Mouse (Mus musculus) forebrain, embryonic 16.5 days (tissue): ENCODE measurements at regions not wholly inside any gene's neighbourhood (a gene's known extent, or its start where the extent isn't known, plus 50 kb on each side); places are given as distances from the start of the nearest gene placed in this dataset.

Source experiments
- ATAC-seq: fragments of 200-750 bp; cut with Nextera tagmentation; 2 replicates; pipeline ENCODE4 v1.8.0; 2017; ENCODE audit warnings: mild to moderate bottlenecking, moderate library complexity
- H3K27ac ChIP-seq: fragments of 300-500 bp; sonication (generic); 2 replicates; pipeline ENCODE4 v1.5.1; 2014; ENCODE audit warnings: low read length, control low read depth
- H3K27me3 ChIP-seq: fragments of 300-500 bp; sonication (generic); replicated peaks from 2 replicates; pipeline ENCODE4 v1.6.1; 2014; ENCODE audit warnings: low read length; ENCODE audit not compliant: control insufficient read depth, insufficient read depth
- H3K36me3 ChIP-seq: fragments of 300-500 bp; sonication (generic); 2 replicates; pipeline ENCODE4 v1.6.1; 2014; ENCODE audit not compliant: control insufficient read depth, insufficient read depth
- H3K4me1 ChIP-seq: fragments of 300-500 bp; sonication (generic); replicated peaks from 2 replicates; pipeline ENCODE4 v1.6.1; 2014; ENCODE audit warnings: low read length; ENCODE audit not compliant: control insufficient read depth, insufficient read depth
- H3K4me2 ChIP-seq: fragments of 300-500 bp; sonication (generic); 2 replicates; pipeline ENCODE4 v1.6.1; 2014; ENCODE audit warnings: mild to moderate bottlenecking, low read length, control low read depth
- H3K4me3 ChIP-seq: fragments of 300-500 bp; sonication (generic); replicated peaks from 2 replicates; pipeline ENCODE4 v1.5.1; 2014; ENCODE audit warnings: mild to moderate bottlenecking, low read length, control low read depth
- H3K9ac ChIP-seq: fragments of 300-500 bp; sonication (generic); replicated peaks from 2 replicates; pipeline ENCODE4 v1.6.1; 2014; ENCODE audit warnings: low read depth, low read length, control low read depth
- H3K9me3 ChIP-seq: fragments of 300-500 bp; sonication (generic); 2 replicates; pipeline ENCODE4 v1.6.1; 2016; ENCODE audit warnings: low read length; ENCODE audit not compliant: control insufficient read depth
- WGBS: fragments of 180-500 bp; shearing (Covaris S2); extraction: QIAGEN DNeasy Blood & Tissue Kit; methylation state at CpG from one replicate; pipeline ENCODE4 v1.1.7; 2014; 5-methylcytosine and 5-hydroxymethylcytosine counted together

- Histone ChIP-seq H3K4me2 (peak overlapping the region; percentile 85), H3K9me3 (no peaks in the 10 kb centered on the region), H3K4me1 (peaks cover 23% of the 10 kb centered on the region), H3K9ac (peak overlapping the region; percentile 73), H3K27ac (peak overlapping the region; percentile 49; the same call in 1 of the 2 replicates), H3K4me3 (peak overlapping the region; percentile 67), H3K36me3 (no peaks in the 10 kb centered on the region), H3K27me3 (peaks cover 66% of the 10 kb centered on the region)
- under 1% methylated on average over 37 of the region's 37 CpGs for WGBS
- peak; percentile 48 for ATAC-seq
Measured at GRCm38 (mm10) chr9:122571402-122572059, 175.6 kb upstream of the Topaz1 start.

GRCm38 (mm10) chr9:122572060-122572835, 174.9 kb upstream of the Topaz1 start:
- Histone ChIP-seq H3K27me3 (peaks cover 60% of the 10 kb centered on the region), H3K36me3 (no peaks in the 10 kb centered on the region), H3K4me3 (peak overlapping the region; percentile 67), H3K27ac (peak overlapping the region; percentile 49), H3K4me1 (peaks cover 23% of the 10 kb centered on the region), H3K9ac (peak overlapping the region; percentile 73), H3K9me3 (no peaks in the 10 kb centered on the region), H3K4me2 (peak overlapping the region; percentile 85)
- peak; percentile 89 for ATAC-seq
- WGBS, result under 1% methylated on average over 54 of the region's 68 CpGs

GRCm38 (mm10) chr9:122572836-122573267, 174.3 kb upstream of the Topaz1 start:
- Histone ChIP-seq H3K27me3 (peaks cover 55% of the 10 kb centered on the region), H3K9me3 (no peaks in the 10 kb centered on the region), H3K36me3 (no peaks in the 10 kb centered on the region), H3K4me1 (peaks cover 23% of the 10 kb centered on the region), H3K4me2 (peak overlapping the region; percentile 85), H3K9ac (peak overlapping the region; percentile 73), H3K4me3 (peak overlapping the region; percentile 67), H3K27ac (no peak overlapping the region)
- no peak for ATAC-seq
- WGBS, result under 1% methylated on average over 13 of the region's 13 CpGs

GRCm38 (mm10) chr9:122585228-122585627, 161.9 kb upstream of the Topaz1 start:
- no peak overlapping the region for H3K4me2 ChIP-seq
- no peaks in the 10 kb centered on the region for H3K4me1 ChIP-seq
- WGBS, result 53% methylated on average over 8 of the region's 8 CpGs
- ATAC-seq, result no peak
- no peaks in the 10 kb centered on the region for H3K9me3 ChIP-seq
- H3K36me3 ChIP-seq, result no peaks in the 10 kb centered on the region
- H3K4me3 ChIP-seq, result no peak overlapping the region
- H3K9ac ChIP-seq, result no peak overlapping the region
- no peaks in the 10 kb centered on the region for H3K27me3 ChIP-seq
- H3K27ac ChIP-seq, result no peak overlapping the region

- Histone ChIP-seq H3K27ac (no peak overlapping the region), H3K9me3 (no peaks in the 10 kb centered on the region), H3K36me3 (no peaks in the 10 kb centered on the region), H3K4me1 (no peaks in the 10 kb centered on the region), H3K27me3 (no peaks in the 10 kb centered on the region), H3K9ac (no peak overlapping the region), H3K4me3 (no peak overlapping the region), H3K4me2 (no peak overlapping the region)
- no peak for ATAC-seq
- WGBS, result 92% methylated on average over 6 of the region's 6 CpGs
Measured at GRCm38 (mm10) chr9:122586421-122586820, 160.7 kb upstream of the Topaz1 start.

- Histone ChIP-seq H3K4me2 (no peak overlapping the region), H3K9me3 (no peaks in the 10 kb centered on the region), H3K27me3 (no peaks in the 10 kb centered on the region), H3K36me3 (no peaks in the 10 kb centered on the region), H3K27ac (no peak overlapping the region), H3K4me3 (no peak overlapping the region), H3K4me1 (no peaks in the 10 kb centered on the region), H3K9ac (no peak overlapping the region)
- WGBS, result 72% methylated on average over 5 of the region's 5 CpGs
- ATAC-seq, result no peak
Measured at GRCm38 (mm10) chr9:122586986-122587385, 160.2 kb upstream of the Topaz1 start.

- H3K9ac ChIP-seq, result no peak overlapping the region
- H3K27me3 ChIP-seq, result no peaks in the 10 kb centered on the region
- WGBS, result 80% methylated on average over 8 of the region's 8 CpGs
- H3K4me1 ChIP-seq, result peaks cover 5% of the 10 kb centered on the region
- H3K4me2 ChIP-seq, result no peak overlapping the region
- H3K4me3 ChIP-seq, result no peak overlapping the region
- no peak for ATAC-seq
- no peaks in the 10 kb centered on the region for H3K36me3 ChIP-seq
- no peak overlapping the region for H3K27ac ChIP-seq
- no peaks in the 10 kb centered on the region for H3K9me3 ChIP-seq
Measured at GRCm38 (mm10) chr9:122588246-122588645, 158.9 kb upstream of the Topaz1 start.

- Histone ChIP-seq H3K4me3 (no peak overlapping the region), H3K27ac (peak overlapping the region; percentile 36; the same call in 1 of the 2 replicates), H3K9me3 (no peaks in the 10 kb centered on the region), H3K36me3 (no peaks in the 10 kb centered on the region), H3K9ac (0 out of 2 replicates have a peak overlapping the region, but pooled peaks have one; percentile 9), H3K27me3 (0 out of 2 replicates have a peak, but pooled peaks cover 5% of the 10 kb centered on the region), H3K4me1 (peaks cover 15% of the 10 kb centered on the region), H3K4me2 (peak overlapping the region; percentile 2; the same call in 1 of the 2 replicates)
- whole genome bisulfite sequencing, result 11% methylated on average over 7 of the region's 7 CpGs
- peak; percentile 88 for ATAC-seq
Measured at GRCm38 (mm10) chr9:122592820-122593615, 154.1 kb upstream of the Topaz1 start.
